Mouse (Mus musculus) kidney, embryonic 15.5 days (tissue): ENCODE measurements around the gene Gfral. TPM values are rescaled to one million over a fixed set of nuclear protein-coding genes. Genes with fewer than 3 reads are reported as not detected.

Experiments used
- polyA plus RNA-seq: library from polyadenylated mRNA; unstranded; fragments of >200 nt; fragmentation: Nextera tagmentation; extraction: Ambion mirVana; gene quantifications from 2 replicates; pipeline ENCODE4 v1.2.1, GENCODE M21; 2015

Gfral gene
- polyA plus RNA-seq, 1 experiment from 2014 or later = not detected

Other genes starting within 250 kb of the Gfral start
- gene Hmgcll1, start 198.8 kb downstream of the Gfral start, polyA plus RNA-seq = 2.7 and 3.9 TPM in 2 replicates
- 0.32 and 0.35 TPM in 2 replicates for gene Hcrtr2, start 110.2 kb upstream of the Gfral start, polyA plus RNA-seq